Mouse (Mus musculus) spleen, embryonic (tissue): Measurements from ENCODE around the gene Wdr75.

Source experiments
- CTCF ChIA-PET: fragments of 350-600 bp; sonication (Branson Sonifier 250); formaldehyde crosslinking; loops from one replicate; lab custom pipeline; 2022; lab: Charles Lee

Gene Wdr75

DNA sequence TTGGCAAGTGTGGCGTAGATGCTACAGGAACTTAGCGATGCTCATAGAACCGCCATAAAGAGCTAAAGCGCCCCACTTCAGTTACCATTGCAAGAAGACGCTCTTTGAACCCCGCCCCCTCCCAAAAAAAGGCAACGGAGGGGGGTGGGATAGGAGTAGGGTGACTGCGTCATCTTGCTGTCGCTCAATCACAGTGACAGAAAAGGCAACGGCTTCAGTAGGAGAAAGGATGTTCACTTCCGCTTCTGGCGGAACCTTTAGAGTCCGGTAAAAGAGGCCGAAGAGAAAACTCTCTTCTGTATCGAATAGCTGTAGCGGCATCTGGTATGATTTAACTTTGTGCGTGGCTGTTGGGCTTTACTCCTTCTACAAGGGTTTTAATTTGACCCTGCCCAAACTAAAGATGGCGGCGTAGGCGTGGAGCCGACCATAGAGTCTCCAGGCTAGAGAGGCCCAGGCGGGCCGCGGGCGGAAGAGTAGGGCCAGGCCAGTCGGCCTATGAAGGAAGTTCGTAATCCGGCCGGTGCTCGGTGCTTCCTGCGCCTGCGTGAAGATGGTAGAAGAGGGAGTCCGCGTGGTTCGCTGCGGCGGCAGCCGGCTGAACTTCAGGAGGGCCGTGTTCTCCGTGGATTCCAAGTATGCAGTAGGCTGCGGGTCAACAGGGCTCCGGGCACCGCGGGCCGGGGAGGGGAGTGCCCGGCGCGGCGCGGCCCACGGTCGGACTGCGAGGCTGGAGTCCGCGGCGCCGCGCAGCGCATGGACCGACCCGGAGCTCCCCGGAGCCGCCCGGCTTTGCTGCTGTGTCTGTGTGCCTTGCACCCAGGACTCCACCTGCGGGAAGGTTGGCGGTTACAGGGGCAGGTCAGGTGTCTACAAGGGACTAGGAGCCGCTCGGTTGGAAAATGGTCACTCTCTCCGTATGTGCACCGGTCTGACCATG, at the start of gene Wdr75:
Wdr75 (plus strand) TSS at position 198 of the 940 bp plus-strand sequence.
- CTCF ChIA-PET: no interaction called here

DNA sequence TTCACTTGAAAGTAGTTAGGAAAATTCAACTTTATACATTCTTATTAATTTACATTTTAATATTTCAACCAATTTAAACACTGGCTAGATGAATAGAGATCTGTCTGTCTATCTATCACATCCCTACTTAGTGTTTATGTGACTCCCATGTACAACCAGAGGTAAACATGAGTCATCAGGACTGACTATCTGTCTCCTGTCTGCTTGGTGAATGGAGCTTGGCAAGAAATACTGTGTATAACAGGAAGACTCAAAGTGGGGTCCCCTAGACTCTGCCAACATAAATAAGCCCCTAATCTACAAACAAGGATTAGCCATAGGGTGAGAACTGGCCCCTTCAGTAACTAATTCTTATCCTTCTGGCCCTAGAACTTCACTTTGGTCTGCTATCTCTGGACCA, 39.1 kb upstream of the Wdr75 start:
- CTCF ChIA-PET: no interaction called here

DNA sequence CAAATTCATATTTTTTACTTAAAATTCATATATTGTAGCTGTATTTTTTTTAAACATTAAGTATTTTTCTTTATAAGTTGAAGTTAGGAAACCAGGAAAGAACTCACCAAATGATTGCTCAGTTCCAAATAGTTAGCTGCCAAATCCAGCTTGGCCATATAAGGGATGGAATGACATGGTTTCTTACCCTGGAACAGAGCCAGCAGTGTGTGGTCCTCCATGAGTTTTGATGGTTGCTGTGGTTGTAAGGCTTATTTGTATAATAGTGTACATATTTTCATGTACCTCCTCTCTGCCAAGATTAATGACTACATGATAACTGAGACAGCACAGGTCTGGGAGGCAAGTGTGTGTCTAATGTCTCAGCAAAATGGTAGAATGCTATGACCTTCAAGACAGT, 38.3 kb upstream of the Wdr75 start:
- CTCF ChIA-PET: no interaction called here

DNA sequence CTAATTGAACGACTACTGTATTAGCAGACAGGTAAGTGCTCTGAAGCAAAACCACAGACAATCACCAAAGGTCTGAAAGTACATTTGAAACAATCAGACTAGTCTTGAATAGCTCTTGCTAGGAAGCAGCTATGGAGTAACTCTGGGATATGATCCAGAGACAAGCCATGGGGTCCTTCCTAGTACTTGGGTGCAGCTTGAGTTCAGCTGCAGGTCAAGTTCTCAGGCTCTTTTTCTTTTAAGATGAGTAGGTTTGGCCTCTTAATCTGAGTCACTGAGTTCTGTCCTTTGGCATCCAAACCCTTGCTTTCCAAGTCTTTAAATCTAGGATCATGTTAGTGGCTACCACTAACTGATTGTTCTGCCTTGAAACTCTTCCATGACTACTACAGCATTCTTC, 37.0 kb upstream of the Wdr75 start:
- CTCF ChIA-PET: no interaction called here

DNA sequence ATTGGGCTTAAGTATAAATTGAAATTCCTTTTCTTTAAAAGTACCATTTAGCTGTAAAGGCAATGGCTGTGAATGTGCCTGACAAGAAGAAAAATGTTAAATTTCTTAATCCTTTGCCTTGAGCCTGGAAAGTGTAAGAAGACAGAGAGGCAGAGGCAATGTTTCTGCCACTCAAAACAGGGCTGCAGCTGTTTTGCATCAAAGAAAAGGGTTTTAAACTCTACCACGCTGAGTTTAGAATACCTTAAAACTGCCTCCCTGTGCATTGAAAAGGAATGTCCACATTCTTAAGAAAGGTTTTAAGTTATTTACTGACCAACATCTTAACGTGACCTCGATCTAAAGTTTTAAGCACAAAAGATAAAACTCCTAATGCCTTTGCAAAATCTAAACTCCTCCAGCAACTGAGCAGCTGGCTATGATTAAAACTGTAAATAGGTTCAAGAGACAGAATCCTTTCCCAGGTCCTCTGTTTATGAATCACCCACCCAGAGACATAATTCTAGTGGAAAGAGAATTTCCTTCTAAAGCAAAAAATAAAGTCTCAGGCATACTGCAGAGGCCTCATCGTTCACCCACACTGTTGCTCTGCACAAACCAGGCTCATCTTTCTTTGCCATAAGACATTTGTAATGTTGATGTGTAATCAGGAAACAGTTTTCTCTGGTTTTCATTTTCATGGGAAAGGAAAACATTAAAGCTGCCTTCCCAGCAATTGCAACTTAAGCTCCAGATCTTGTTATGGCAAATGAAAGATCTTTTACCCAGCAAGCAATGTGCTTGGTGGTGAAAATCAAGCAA, 34.1 kb upstream of the Wdr75 start:
- CTCF ChIA-PET: no interaction called here

DNA sequence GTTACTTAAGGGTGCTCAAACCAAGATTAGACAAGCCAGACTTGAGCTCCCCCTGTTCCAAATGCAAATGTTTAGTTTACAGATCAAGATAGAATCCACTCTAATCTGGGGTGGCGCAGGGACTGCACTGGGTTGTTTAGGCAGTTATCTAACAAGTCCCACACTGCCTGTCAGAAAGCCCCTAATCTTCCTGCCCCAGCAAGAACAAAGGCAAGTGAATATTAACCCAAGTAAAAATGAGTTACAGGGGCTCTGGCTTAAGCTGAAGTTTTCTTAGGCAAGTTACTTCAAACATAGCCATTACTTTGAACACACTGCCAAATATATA, 33.5 kb upstream of the Wdr75 start:
- CTCF ChIA-PET: no interaction called here

DNA sequence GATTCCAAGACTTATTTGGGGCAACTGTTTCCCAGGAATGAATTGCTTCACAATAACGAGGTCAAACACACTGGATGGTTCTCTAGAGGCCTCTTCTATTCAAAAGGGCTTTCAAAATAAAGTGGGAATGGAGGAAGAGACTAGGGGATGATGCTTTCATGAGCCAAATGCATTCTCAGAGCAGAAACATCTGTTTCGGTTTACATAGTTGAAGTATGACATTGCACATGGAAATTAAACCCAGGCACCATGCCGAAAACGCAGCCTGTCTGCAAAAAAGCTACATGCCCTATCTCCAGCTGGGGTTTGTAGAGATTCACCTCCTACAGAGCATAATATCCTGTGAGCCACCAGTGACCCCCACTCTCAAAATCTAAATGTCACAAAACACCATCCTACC, 29.3 kb upstream of the Wdr75 start:
- CTCF ChIA-PET: no interaction called here

DNA sequence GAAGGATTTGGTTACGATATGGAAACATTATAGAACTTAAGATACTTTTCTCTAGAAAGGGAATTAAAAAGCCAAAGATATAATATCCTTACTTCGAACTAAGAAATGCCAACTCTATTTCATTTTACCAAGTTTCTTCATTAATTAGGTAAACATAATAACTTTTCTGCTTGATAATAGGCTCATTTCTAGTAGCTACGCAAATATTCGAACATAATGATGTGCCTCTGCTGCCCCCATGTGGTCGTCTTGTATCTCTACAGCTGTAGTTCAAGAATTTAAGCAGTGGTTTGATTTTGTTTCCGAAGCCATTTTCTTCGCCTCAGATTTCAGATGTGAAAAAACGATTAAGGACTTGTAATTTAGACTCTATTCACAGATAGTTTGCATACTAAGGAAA, 28.8 kb upstream of the Wdr75 start:
- CTCF ChIA-PET: no interaction called here

DNA sequence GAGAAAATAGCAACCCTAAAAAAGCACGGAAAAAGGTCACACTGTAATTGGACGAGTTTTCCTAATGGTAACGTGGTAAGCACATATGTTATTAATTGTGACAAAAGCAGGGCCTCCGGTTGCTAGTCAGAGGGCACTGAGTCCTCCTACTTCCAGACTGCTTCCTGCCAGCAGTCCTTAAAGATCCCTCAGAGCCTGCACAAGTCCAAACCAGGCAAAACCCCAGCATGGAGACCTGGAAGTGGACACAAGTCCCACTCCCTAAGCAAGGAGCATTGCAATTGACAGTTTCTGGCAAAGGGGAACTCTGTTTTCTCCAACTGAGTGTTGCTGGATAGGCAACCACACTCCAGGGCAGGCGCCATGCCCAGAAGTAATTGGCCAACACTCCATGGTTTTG, 27.4 kb upstream of the Wdr75 start:
- CTCF ChIA-PET: no interaction called here

DNA sequence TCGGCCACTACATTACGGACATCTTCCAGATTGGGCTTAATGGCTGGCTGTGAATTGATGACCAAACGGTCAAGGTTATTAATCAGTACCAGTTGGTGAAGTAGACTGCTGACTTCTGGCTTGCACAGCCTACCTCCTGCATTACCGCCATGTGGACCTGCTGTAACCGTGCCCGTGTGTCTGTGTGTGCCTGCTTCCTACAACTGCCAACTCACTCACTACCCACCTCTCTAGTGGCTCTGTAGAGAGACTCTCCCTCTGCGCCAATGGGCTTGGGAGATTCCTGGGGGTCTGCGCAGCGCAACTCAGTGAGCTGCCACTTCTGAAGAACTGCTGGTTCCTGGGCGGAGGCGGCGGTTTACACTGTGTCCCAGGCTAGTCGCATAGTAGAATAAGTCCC, 25.6 kb upstream of the Wdr75 start:
- CTCF ChIA-PET: no interaction called here

DNA sequence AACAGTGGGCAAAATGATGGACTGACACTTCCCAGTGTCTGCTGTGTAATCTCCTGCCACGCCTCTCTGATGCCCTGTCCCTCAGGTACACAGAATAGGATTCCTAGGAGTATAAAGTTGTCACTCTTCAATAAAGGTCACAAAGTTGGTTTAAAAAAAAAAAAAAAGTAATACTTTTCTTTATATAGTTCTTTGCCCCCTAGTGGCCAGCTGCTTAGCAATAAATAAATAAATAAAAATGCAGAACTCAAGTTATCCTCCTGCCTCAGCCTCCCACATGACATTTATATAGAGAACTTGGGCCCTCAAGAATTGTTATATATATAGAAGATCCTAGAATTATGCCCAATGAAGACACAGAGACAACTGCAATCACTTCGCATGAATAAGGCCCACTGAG, 24.9 kb upstream of the Wdr75 start:
- CTCF ChIA-PET: no interaction called here

DNA sequence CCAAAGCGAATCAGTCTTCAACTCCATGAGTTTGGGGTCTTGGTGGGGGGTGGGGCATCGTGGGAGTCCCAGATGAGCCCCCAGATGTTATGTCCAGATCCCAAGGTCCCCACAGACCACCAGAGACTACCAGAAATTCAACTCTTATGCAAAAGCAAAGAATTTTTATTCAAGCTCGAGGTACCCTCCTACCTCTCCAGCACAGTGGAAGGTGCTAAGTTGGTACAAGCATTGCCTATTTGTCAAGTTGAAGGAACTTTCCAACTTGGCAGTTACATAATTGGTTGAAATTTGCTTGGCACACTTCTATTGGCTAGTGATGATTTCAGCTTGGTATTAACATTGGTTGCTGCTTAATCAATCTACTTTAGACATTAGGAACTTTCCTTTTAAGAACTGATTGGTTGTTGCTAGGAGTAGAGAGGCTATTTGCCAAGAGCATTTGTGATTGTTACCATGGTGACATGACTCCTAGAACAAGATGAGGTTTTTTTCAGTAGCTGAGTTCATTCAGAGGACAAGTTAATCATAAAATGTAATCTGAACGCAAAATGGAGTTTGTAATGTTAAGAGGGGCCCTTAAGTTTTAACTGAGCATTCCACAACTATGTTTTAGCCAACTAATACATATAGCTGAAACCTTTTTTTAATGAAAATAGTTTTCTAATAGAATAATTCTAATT, 14.2 kb upstream of the Wdr75 start:
- CTCF ChIA-PET: no interaction called here

DNA sequence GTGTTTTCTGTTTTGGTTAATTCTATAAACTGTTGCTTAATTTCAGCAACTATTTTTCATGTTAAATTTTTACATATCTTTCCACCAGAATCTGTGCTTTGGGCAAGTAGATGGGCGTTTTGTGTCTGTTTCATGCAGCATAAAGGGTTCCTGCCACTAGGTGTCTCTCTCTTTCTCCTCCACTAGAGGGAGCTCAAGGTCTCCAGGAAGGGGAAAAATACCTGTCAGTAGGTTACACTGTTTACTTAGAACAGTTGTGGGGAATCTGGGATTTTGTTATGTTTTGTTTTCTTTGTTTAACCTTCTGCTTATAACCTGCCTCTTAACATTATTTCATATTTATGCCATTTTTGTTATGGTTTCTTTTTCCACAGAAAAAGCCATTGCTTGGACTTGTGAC, 21.9 kb downstream of the Wdr75 start:
- CTCF ChIA-PET: no interaction called here

DNA sequence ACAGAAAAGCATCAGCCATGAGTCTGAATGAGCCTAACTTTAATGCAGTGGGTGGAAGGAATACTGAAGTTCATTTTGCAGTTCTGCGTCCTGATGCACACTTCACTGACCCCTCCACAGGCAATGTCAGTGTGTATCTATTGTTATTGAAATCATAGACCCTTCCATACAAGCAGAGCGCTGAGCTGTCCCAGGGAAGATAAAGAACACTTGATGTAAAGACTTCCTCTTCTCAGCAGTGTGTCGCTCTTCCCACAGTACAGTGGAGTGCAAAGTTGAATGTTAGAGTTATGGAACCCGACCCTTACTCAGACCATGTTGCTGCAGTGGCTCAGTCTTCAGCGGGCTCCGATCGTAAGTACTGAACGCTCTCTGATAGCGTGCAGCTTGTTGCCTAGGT, 23.6 kb downstream of the Wdr75 start:
- CTCF ChIA-PET: no interaction called here

DNA sequence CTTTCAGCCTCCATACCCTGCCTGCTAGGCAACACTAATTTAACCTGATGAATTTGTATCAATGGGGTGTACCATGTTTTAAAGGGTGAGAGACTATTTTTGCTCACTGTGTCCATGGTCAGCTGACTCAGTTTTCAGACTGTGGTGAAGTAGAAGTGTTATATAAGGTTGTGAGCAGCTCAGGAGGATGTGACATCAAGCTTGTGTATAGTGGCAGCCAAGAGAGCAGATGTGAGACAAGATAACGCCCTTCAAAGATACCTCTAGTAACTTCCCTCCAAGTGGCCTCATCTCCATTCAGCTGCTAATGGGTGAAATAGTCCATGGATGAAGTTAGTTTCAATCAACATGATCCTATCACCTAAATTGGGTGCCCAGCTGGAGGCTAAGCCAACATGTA, 29.5 kb downstream of the Wdr75 start:
- CTCF ChIA-PET: no interaction called here

DNA sequence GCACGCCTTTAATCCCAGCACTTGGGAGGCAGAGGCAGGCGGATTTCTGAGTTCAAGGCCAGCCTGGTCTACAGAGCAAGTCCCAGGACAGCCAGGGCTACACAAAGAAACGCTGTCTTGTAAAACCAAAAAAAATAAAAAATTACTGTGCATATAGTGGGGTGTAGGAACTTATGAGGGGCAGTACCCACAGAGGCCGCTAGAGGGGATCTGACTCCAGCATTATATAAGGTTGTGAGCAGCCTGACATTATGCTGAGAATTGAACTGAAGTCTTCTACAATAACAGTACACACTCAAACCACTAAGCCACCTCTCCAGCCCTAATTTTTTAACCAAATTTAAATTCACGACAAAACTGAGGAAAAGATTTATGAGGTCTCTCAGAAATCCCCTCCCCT, 30.2 kb downstream of the Wdr75 start:
- CTCF ChIA-PET: no interaction called here

DNA sequence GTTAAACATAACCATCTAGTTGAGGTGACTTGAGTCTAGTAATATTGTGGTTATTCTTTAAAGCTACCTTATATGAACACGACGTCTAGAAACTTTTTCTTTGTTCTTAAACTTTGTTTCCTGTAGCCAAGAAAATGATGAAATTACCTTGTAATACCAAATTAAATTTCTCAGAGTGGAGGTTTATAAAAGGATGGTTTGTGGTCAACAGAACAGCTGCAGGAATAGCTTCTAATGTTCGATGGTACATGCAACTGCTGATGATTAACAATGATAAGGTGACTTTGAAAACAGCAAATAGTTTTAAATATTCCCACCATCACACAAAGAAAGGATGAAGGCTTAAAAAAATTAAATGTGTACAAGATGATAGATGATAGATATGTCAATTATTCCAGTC, 30.7 kb downstream of the Wdr75 start:
- CTCF ChIA-PET: no interaction called here

DNA sequence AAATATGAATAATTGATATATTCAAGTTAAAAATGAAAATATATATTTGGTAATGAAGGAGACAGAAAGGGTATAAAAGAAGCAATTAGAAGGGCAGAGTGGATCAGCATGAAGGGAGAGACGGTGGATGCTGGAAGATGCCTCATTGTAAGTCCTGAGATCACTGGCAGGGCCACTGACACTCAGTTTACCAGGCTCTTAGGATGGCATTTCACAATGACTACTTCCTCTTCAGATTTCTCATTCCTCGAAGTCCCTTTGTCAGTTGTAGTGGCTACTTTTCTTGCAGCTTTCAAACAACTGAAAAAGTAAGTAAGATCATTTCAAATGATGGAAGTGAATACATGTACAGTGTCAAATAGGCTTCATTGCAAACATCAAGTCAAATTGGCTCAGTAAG, 31.2 kb downstream of the Wdr75 start:
- CTCF ChIA-PET: no interaction called here

DNA sequence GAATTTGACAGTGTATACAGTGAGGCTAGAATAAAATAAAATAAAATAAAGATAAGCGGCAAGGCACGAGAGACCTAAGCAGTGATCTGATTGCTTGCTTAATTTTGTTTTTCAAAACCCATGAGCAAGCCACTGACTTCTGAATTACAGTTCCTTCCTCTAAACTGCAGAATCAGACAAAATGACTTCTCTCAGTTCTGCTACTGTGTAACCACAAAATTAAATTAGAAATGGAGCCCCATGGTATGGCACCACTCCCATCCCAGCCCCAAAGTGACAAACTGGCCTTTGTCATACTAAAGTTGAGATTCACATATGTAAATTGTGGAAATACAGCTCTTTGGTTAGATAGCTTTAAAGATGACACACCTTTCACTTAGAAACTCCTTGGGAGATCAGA, 31.8 kb downstream of the Wdr75 start:
- CTCF ChIA-PET: no interaction called here

DNA sequence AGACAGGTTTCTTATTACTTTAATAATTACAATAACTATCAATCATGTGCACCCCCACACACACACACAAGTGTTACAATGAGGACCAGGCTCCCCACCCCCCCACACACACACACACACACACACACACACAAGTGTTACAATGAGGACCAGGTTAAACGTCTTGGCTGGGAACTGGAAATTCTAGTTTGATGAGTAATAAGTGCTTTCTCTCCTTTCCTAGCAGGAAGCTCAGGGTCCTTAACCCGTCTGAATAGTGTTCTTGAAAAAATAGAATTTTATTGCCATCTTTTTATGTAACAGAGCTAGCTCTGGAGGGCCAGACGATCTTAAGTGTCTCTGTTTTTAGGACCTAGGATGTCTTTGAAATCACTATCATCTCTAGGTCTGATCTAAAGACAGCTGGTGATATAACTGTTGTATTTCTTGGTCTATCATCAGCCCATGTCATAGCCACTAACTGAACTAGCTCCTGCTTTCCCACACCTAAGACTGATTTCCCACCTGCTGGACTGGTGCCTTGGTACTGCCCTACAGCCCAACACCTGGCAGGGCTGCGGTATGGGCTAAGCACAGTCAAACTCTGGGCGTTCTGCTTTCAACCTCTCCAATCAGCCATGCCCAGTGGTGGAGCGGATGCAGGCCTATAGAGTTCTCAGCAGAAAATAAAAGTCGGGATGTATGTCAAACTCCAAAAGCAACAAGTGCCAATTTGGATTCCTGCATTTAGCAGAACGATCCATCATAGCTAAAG, 35.7 kb downstream of the Wdr75 start:
- CTCF ChIA-PET: no interaction called here

DNA sequence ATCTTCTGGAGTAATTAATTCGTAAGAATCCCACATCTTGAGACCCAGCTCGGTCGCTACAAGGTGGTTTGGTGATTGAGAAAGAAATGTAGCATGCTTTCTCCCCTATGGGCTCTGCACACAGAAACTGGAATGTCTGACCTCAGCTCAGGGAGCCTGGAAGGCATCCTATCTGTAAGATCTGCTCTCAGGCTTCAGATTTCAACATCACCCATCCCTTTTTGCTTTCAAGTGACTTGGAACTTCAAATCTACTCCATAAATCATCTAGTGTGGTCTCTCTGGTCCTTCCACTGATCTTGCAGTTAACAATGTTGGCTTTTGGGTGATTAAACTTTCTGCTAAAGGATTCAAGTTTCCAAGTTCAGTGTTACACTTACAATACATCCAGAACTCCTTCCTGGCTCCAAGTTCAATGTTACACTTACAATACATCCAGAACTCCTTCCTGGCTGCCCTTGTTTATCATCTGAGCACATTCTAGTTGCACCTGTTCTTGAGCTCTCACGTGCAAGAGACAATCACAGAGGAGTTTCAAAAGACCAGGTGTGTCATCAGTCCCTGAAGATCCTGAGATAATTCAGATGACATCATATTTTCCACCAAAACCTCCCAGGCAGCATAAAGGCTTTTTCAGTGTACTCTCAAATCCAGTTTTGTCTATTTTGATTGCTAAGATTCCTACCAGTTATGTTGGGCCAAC, 40.5 kb downstream of the Wdr75 start:
- CTCF ChIA-PET: no interaction called here
